Mouse (Mus musculus) heart, adult 9 months (tissue): ENCODE results near the gene Gm35315.
"Not testable (repeated sequence)": the region's sequence is repeated elsewhere in the genome, so short reads cannot be mapped to it uniquely, and the experiment has no call there.

ENCODE experiments used
- DNase-seq, 2 experiments: peaks; one replicate each; pipeline ENCODE4 v3.0.0; 2022; ENCODE audit warnings: low spot score in 2 of 2

The Gm35315 gene

GRCm38 (mm10) chr5:110094030-110094846 lies at the start of gene Gm35315:
TSS of gene Gm35315 (minus strand) at chr5:110094420.
- peak; percentile 90 to 91 for DNase-seq

- no peak for DNase-seq
These were observed 48.8 kb upstream of the Gm35315 start for GRCm38 (mm10) chr5:110143007-110143406.

GRCm38 (mm10) chr5:110142309-110142708 lies 48.1 kb upstream of the Gm35315 start:
- peak; percentile 5 to 22 for DNase-seq

- DNase-seq = no peak
These were observed 46.2 kb upstream of the Gm35315 start for GRCm38 (mm10) chr5:110140424-110140823.

GRCm38 (mm10) chr5:110139325-110139724 lies 45.1 kb upstream of the Gm35315 start:
- DNase-seq = no peak

GRCm38 (mm10) chr5:110137816-110138215 lies 43.6 kb upstream of the Gm35315 start:
- DNase-seq = no peak

DNA sequence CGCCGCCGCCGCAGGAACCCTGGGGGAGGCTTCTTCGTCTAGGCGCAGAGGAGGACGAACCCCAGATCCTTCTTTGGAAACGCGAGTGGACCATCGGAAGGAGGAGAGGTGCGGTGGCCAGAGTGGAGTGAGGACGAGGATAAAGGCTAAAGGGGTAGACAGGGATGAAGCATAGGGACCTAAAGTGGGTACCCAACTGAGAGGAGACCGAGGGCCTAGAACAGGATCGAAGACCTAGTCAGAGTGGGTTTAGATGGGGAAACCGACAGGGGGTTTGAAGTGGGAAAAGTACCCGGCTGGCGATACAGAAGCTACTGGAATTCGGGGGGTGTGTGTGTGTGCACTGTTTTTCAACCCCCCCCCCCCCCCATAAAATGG lies 41.9 kb upstream of the Gm35315 start:
- no peak for DNase-seq

DNA sequence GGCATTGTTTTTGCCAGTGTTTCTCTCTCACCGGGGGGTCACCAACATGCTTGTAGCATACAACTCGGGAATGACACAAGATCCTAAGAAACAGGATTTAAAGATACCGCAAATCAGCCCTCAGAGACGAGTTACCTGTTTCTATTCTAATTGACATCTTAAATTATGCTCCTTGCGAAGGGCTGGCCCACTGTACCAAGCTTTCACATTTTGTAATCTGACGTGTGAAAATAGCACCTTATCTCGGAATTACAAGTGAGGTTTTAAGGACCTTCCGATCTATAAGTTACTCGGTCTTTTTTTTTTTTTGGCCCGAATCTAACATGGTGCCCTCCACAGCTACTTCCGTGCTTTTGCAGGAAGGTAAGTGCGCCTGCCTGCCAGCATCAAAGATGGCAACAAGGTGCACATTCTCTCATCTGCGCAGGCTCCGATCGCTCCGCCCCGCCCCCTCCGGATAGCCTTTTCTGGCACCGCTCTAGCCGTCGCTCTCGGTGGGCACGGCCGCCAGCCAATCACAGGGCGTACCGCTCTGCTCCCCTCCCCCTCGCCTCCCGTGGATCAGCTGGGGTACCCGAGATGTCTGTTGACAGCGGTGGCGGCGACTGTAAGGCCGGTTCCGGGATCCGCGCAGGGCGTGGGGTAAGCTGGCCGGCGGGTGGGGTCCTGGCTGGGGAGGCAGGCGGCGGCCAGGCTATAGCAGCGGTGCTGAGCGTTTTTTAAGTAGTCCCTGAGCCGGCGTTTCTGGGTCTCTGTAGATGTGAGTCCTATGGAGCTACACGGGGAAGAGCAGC lies 41.3 kb upstream of the Gm35315 start, which contains the start of gene Chfr:
Gene Chfr (plus strand): TSS at position 550 of the 794 bp plus-strand sequence.
- DNase-seq = peak; percentile 98 to 99

- not testable (repeated sequence) for DNase-seq
These were observed 28.2 kb upstream of the Gm35315 start for GRCm38 (mm10) chr5:110122380-110122779.

- peak; percentile 88 to 91 for DNase-seq
These were observed 15.8 kb upstream of the Gm35315 start, which contains the start of gene Zfp605 for GRCm38 (mm10) chr5:110109991-110110441. TSS of gene Zfp605 (plus strand) at chr5:110110092.

- no peak for DNase-seq
These were observed 14.0 kb upstream of the Gm35315 start for GRCm38 (mm10) chr5:110108305-110108628.

DNA sequence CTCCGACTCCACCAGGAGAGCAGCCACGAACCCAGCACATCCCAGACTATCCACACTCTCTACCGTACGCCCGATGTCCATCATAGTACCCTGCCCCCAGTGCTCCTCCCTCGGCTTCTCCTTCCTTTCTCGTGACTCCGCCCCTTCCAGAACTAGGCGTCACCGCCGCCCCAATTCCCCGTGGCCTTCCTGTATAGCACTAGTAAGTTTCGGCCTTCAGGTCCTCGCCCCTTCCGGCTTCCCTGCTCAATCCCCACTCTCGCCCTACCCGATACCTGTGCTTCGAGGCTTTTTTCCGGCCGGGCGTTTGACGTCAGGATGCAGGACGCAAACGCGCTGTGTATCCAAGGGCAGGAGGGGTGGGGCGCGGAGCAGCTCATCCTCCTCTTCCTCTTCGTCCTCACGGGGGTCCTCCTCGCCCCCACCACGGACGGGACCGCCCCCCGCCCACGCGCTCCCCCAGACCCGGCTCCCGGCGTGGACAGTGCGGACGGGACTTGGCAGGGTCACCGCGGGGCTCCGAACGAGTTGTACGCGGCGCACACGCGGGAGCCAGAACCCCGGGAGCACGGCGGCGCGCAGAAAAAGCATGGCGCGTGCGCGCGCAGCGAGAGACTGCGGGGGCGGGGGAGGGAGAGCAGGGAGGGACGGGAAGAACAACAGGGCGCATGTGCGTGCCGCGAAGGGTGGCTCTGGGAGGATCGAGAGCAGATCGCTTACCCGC lies 13.5 kb upstream of the Gm35315 start, which contains the start of gene Gtpbp6:
Gene Gtpbp6 (minus strand): TSS at position 617 of the 724 bp plus-strand sequence.
- DNase-seq = peak; percentile 95 to 96

DNA sequence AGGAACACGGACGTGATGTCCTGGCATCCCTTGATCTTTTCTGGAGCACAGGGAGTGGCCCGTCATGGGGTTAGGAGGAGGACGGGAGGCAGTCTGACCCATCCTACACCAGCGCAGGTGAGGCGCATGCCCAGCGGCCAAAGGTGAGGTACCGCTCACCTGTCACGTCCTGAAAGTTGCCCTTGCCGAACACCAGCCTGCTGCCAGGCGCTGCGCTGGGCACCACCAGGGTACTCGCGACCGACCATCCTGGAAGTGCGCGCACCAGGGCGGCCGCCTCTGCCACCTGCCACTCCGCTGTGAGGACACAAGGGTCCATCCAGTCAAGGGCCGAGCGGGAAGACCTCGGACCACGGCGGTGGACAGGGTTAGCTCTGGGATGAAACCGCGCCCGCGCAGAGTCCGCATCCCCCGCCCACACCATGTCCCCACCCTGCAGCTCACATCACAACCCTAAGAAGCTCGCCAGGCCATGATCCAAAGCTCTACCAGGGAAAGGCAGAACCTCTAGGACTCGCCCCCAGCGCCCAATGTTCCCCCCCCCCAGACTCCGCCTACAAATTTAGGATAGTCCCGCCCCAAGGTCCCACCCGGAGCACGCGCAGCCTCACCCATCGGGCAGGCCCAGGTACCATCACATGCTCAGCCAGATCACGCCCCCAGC lies 12.8 kb upstream of the Gm35315 start:
- no peak for DNase-seq

- no peak for DNase-seq
These were observed 12.1 kb upstream of the Gm35315 start for GRCm38 (mm10) chr5:110106140-110106871.

GRCm38 (mm10) chr5:110104616-110105380 lies 10.6 kb upstream of the Gm35315 start:
- DNase-seq = no peak

DNA sequence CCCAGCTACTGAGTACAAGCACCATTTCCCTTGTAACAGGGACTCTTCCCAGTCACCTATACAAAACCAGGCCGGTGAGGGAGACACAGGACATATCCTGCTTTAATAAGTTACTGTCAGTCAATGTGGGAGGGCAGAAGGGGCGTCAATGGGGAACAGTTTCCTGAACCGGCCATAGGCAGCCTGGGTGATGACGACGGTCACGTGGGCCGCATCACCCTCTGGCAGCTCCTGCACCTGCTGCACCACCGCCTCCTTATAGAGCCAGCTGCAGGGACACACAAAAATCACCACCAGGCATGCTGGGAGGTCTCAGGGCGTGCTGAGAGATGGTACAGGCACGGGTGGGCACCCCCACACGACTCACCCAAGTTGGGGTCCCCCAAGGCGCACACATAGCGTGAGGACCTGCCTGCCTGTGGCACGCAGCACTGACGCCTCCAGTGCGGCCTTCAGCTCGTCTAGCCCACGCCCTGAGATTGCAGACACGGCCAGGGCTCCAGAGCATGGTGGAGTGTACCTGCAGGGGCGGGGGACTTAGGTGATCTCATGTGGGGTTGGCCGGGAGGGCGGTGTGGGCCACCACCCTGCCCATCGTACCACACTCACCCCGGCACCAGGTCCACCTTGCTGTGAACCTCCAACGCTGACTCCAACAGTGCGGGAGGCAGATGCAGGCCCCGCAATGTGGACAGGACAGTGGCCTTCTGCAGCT lies 9.8 kb upstream of the Gm35315 start:
- DNase-seq = no peak

DNA sequence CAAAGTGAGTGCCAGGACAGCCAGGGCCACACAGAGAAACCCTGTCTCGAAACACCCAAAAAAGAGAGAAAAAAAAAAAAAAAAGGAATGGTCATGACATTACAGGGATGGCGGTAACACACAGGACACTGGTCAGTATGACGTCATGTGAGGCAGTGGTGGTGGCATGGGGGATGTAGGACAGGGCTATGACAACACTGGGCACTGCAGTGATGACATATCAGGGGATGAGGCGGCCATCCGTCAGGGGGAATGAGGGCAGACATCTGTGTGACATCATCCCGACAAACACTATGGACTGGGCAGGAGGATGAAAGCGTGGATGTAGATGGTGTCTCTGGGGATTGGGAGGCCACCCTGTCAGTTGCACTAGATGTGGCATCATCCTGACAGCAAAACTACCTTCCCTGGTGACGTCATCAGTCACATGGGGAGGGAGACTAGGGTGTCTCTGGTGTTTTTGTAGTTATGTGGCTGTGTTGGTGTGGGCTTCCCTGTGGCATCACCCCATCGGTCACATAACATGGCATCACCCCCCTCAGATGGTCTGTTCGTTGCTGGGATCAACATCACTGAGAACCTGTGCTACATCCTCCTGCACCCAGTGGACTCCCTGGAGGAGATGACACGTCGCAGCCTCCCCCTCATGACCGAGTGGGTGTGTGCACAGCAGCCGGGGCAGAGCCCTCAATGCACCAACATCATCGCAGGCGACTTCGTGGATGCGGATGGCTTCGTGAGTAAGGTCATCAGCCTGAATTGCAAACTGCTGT lies 8.8 kb upstream of the Gm35315 start:
- no peak for DNase-seq

DNA sequence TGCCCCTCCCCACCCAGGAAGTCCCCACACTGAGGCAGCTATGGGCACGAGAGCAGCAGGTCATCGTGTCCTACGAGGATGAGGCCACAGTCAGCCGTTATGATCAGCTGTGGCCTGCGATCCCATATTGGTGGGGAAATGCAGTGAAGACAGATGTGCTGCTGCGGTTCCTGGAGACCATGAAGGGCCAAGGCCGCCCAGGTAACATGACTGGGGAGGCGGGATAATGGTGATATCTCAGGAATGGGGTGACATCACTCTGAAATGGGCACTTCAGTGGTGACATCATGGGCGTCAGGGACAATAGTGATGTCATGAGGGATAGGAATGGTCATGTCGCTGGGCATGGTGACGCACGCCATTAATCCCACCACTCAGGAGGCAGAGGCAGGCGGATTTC lies 8.2 kb upstream of the Gm35315 start:
- no peak for DNase-seq
